Mouse (Mus musculus) CH12.LX (cell line): ENCODE measurements at regions not wholly inside any gene's neighbourhood (a gene's known extent, or its start where the extent isn't known, plus 50 kb on each side); places are given as distances from the start of the nearest gene placed in this dataset.

Experiments used
- DNase-seq: peaks from one replicate; pipeline ENCODE4 v3.0.0-alpha.2; 2013; ENCODE audit errors: extremely low read depth
- H3K27ac ChIP-seq: 2 replicates; pipeline ENCODE4 v1.5.1; 2012; ENCODE audit warnings: low read depth, mild to moderate bottlenecking, control low read depth, moderate library complexity; ENCODE audit not compliant: insufficient read depth
- H3K27me3 ChIP-seq: replicated peaks from 2 replicates; pipeline ENCODE3; 2012; ENCODE audit warnings: inconsistent platforms
- H3K36me3 ChIP-seq, 2 experiments: replicated peaks in 1 of 2; 2 replicates each; pipeline versions ENCODE3 to v1.6.1; 2012; ENCODE audit warnings: inconsistent platforms in 1 of 2, low read length in 1 of 2, mild to moderate bottlenecking in 1 of 2, mixed read lengths in 1 of 2, moderate library complexity in 1 of 2; ENCODE audit not compliant: control insufficient read depth in 1 of 2, insufficient read depth in 1 of 2
- H3K4me1 ChIP-seq, 2 experiments: 2 replicates each; pipeline ENCODE4 v1.6.1; 2012; ENCODE audit warnings: inconsistent platforms in 1 of 2, moderate library complexity in 1 of 2; ENCODE audit not compliant: insufficient read depth in 2 of 2, control insufficient read depth in 1 of 2
- H3K4me2 ChIP-seq: 2 replicates; pipeline ENCODE4 v1.6.1; 2012; ENCODE audit warnings: low read depth, mild to moderate bottlenecking, control low read depth; ENCODE audit not compliant: poor library complexity, insufficient read depth, severe bottlenecking
- H3K4me3 ChIP-seq, 3 experiments: fragments of 150-350 bp in 1 of 3; sonication (generic) in 1 of 3; replicated peaks in 1 of 3; 2 replicates each; pipeline versions ENCODE3 to v1.5.1; 2011 to 2012; ENCODE audit warnings: low read depth in 2 of 3, low read length in 2 of 3, mild to moderate bottlenecking in 2 of 3, moderate library complexity in 2 of 3, control low read depth in 1 of 3, improper control_type of control experiment in 1 of 3, inconsistent platforms in 1 of 3, mixed read lengths in 1 of 3; ENCODE audit not compliant: poor library complexity in 1 of 3
- H3K79me2 ChIP-seq: replicated peaks from 2 replicates; pipeline ENCODE4 v1.6.1; 2012; ENCODE audit warnings: mild to moderate bottlenecking, moderate library complexity; ENCODE audit not compliant: control insufficient read depth, poor library complexity, insufficient read depth, severe bottlenecking; ENCODE audit errors: extremely low read depth
- H3K9ac ChIP-seq: 2 replicates; pipeline ENCODE4 v1.6.1; 2012; ENCODE audit warnings: low read depth, mild to moderate bottlenecking, control low read depth, moderate library complexity; ENCODE audit not compliant: insufficient read depth
- H3K9me3 ChIP-seq: replicated peaks from 2 replicates; pipeline ENCODE3; 2012; ENCODE audit warnings: low read length, inconsistent platforms, mixed read lengths
- BHLHE40 ChIP-seq: IDR thresholded peaks from 2 replicates; pipeline ENCODE4 v1.6.1; 2011; ENCODE audit warnings: mild to moderate bottlenecking, low read depth, low read length, improper control_type of control experiment
- CHD1 ChIP-seq: IDR thresholded peaks from 2 replicates; pipeline ENCODE4 v1.6.1; 2012; ENCODE audit warnings: low read depth, low read length, improper control_type of control experiment, inconsistent platforms
- CHD2 ChIP-seq: IDR thresholded peaks from 2 replicates; pipeline ENCODE4 v1.6.1; 2011; ENCODE audit warnings: low read length, improper control_type of control experiment
- CTCF ChIP-seq, 2 experiments: IDR thresholded peaks in 1 of 2; conservative IDR thresholded peaks in 1 of 2; 2 replicates each; pipeline ENCODE4 v1.5.1; 2011 to 2012; ENCODE audit warnings: low read depth in 2 of 2, low read length in 2 of 2, improper control_type of control experiment in 1 of 2, inconsistent platforms in 1 of 2, mild to moderate bottlenecking in 1 of 2, moderate library complexity in 1 of 2
- E2F4 ChIP-seq: IDR thresholded peaks from 2 replicates; pipeline ENCODE4 v1.6.1; 2011; ENCODE audit warnings: low read depth, low read length, improper control_type of control experiment; ENCODE audit not compliant: insufficient replicate concordance
- ELF1 ChIP-seq: IDR thresholded peaks from 2 replicates; pipeline ENCODE4 v1.6.1; 2014; ENCODE audit warnings: low read depth, mild to moderate bottlenecking, inconsistent platforms, low read length, improper control_type of control experiment
- EP300 ChIP-seq: IDR thresholded peaks from 2 replicates; pipeline ENCODE4 v1.6.1; 2011; ENCODE audit warnings: low read length, improper control_type of control experiment
- ETS1 ChIP-seq: conservative IDR thresholded peaks from 2 replicates; pipeline ENCODE4 v1.6.1; 2012; ENCODE audit warnings: low read depth, mild to moderate bottlenecking, inconsistent platforms, low read length, improper control_type of control experiment, moderate library complexity
- GABPA ChIP-seq: IDR thresholded peaks from 2 replicates; pipeline ENCODE4 v1.6.1; 2012; ENCODE audit warnings: low read depth, low read length, improper control_type of control experiment, inconsistent platforms; ENCODE audit not compliant: insufficient replicate concordance
- HCFC1 ChIP-seq: IDR thresholded peaks from 2 replicates; pipeline ENCODE4 v1.6.1; 2012; ENCODE audit warnings: low read depth, mild to moderate bottlenecking, inconsistent platforms, low read length, improper control_type of control experiment
- IRF4 ChIP-seq: IDR thresholded peaks from 2 replicates; pipeline ENCODE4 v1.6.1; 2014; ENCODE audit warnings: low read depth, mild to moderate bottlenecking, inconsistent platforms, low read length, improper control_type of control experiment
- JUN ChIP-seq: IDR thresholded peaks from 2 replicates; pipeline ENCODE4 v1.6.1; 2011; ENCODE audit warnings: low read depth, mild to moderate bottlenecking, low read length, improper control_type of control experiment, moderate library complexity; ENCODE audit not compliant: insufficient read depth
- JUND ChIP-seq: conservative IDR thresholded peaks from 2 replicates; pipeline ENCODE4 v1.6.1; 2011; ENCODE audit warnings: low read depth, low read length, improper control_type of control experiment
- KAT2A ChIP-seq: IDR thresholded peaks from 2 replicates; pipeline ENCODE4 v1.6.1; 2012; ENCODE audit warnings: low read length, improper control_type of control experiment, inconsistent platforms; ENCODE audit not compliant: insufficient replicate concordance
- MAFK ChIP-seq: IDR thresholded peaks from 2 replicates; pipeline ENCODE4 v1.6.1; 2011; ENCODE audit warnings: low read length, improper control_type of control experiment; ENCODE audit not compliant: insufficient replicate concordance
- MAX ChIP-seq: IDR thresholded peaks from 2 replicates; pipeline ENCODE4 v1.6.1; 2011; ENCODE audit warnings: low read length, improper control_type of control experiment
- MAZ ChIP-seq: IDR thresholded peaks from 2 replicates; pipeline ENCODE4 v1.6.1; 2012; ENCODE audit warnings: low read depth, mild to moderate bottlenecking, inconsistent platforms, low read length, improper control_type of control experiment, moderate library complexity
- MEF2A ChIP-seq: IDR thresholded peaks from 2 replicates; pipeline ENCODE4 v1.6.1; 2014; ENCODE audit warnings: low read depth, mild to moderate bottlenecking, inconsistent platforms, low read length, improper control_type of control experiment, borderline replicate concordance
- MXI1 ChIP-seq: IDR thresholded peaks from 2 replicates; pipeline ENCODE4 v1.6.1; 2011; ENCODE audit warnings: mild to moderate bottlenecking, low read depth, low read length, improper control_type of control experiment
- MYC ChIP-seq: IDR thresholded peaks from 2 replicates; pipeline ENCODE4 v1.6.1; 2011; ENCODE audit warnings: low read depth, mild to moderate bottlenecking, improper control_type of control experiment, low read length
- NELFE ChIP-seq: IDR thresholded peaks from 2 replicates; pipeline ENCODE4 v1.6.1; 2011; ENCODE audit warnings: low read depth, low read length, improper control_type of control experiment
- NRF1 ChIP-seq: IDR thresholded peaks from 2 replicates; pipeline ENCODE4 v1.6.1; 2014; ENCODE audit warnings: low read depth, mild to moderate bottlenecking, inconsistent platforms, low read length, improper control_type of control experiment, moderate library complexity
- PAX5 ChIP-seq: IDR thresholded peaks from 2 replicates; pipeline ENCODE4 v1.6.1; 2012; ENCODE audit warnings: low read length, inconsistent platforms, mixed read lengths
- POLR2A ChIP-seq: IDR thresholded peaks from 2 replicates; pipeline ENCODE4 v1.6.1; 2011; ENCODE audit warnings: low read depth, mild to moderate bottlenecking, improper control_type of control experiment, low read length
- POLR2AphosphoS2 ChIP-seq: IDR thresholded peaks from 2 replicates; pipeline ENCODE4 v1.6.1; 2011; ENCODE audit warnings: low read depth, low read length, improper control_type of control experiment
- RAD21 ChIP-seq: IDR thresholded peaks from 2 replicates; pipeline ENCODE4 v1.6.1; 2011; ENCODE audit warnings: low read depth, mild to moderate bottlenecking, low read length, improper control_type of control experiment, moderate library complexity
- RCOR1 ChIP-seq: conservative IDR thresholded peaks from 2 replicates; pipeline ENCODE4 v1.6.1; 2012; ENCODE audit warnings: low read depth, mild to moderate bottlenecking, inconsistent platforms, low read length, improper control_type of control experiment
- SIN3A ChIP-seq: IDR thresholded peaks from 2 replicates; pipeline ENCODE4 v1.6.1; 2012; ENCODE audit warnings: low read length, improper control_type of control experiment, inconsistent platforms
- SMC3 ChIP-seq: IDR thresholded peaks from 2 replicates; pipeline ENCODE4 v1.6.1; 2011; ENCODE audit warnings: low read depth, low read length, improper control_type of control experiment
- TBP ChIP-seq: conservative IDR thresholded peaks from 2 replicates; pipeline ENCODE4 v1.6.1; 2011; ENCODE audit warnings: low read depth, low read length, improper control_type of control experiment
- TCF12 ChIP-seq: IDR thresholded peaks from 2 replicates; pipeline ENCODE4 v1.6.1; 2014; ENCODE audit warnings: low read depth, mild to moderate bottlenecking, inconsistent platforms, low read length, improper control_type of control experiment
- UBTF ChIP-seq: IDR thresholded peaks from 2 replicates; pipeline ENCODE4 v1.6.1; 2012; ENCODE audit warnings: low read depth, mild to moderate bottlenecking, inconsistent platforms, low read length, improper control_type of control experiment, moderate library complexity
- USF1 ChIP-seq: IDR thresholded peaks from 2 replicates; pipeline ENCODE4 v1.6.1; 2014; ENCODE audit warnings: low read depth, mild to moderate bottlenecking, inconsistent platforms, low read length, improper control_type of control experiment
- USF2 ChIP-seq: conservative IDR thresholded peaks from 2 replicates; pipeline ENCODE4 v1.6.1; 2011; ENCODE audit warnings: low read depth, low read length, improper control_type of control experiment
- ZC3H11A ChIP-seq: IDR thresholded peaks from 2 replicates; pipeline ENCODE4 v1.6.1; 2012; ENCODE audit warnings: low read depth, mild to moderate bottlenecking, inconsistent platforms, low read length, improper control_type of control experiment
- ZKSCAN1 ChIP-seq: IDR thresholded peaks from 2 replicates; pipeline ENCODE4 v1.6.1; 2012; ENCODE audit warnings: low read depth, inconsistent platforms, low read length, improper control_type of control experiment, borderline replicate concordance
- ZMIZ1 ChIP-seq: IDR thresholded peaks from 2 replicates; pipeline ENCODE4 v1.6.1; 2012; ENCODE audit warnings: low read depth, mild to moderate bottlenecking, inconsistent platforms, low read length, improper control_type of control experiment
- ZNF384 ChIP-seq: IDR thresholded peaks from 2 replicates; pipeline ENCODE4 v1.6.1; 2012; ENCODE audit warnings: low read depth, low read length, improper control_type of control experiment, inconsistent platforms
- dilution Hi-C: fragments of 300-500 bp; cut with MboI; formaldehyde crosslinking; loops from 2 replicates; pipeline ENCODE4 v1.14.3; 2020; ENCODE audit warnings: low sequenced_read_pairs; ENCODE audit not compliant: extremely low pct_unique_long_range_greater_than_20kb, extremely low pct_ligation_motif_present
- in situ Hi-C: fragments of 300-500 bp; cut with MboI; formaldehyde crosslinking; loops from 3 replicates; pipeline ENCODE4 v1.14.3; 2019; ENCODE audit warnings: low sequenced_read_pairs, low pct_ligation_motif_present, low pct_unique_long_range_greater_than_20kb, mixed read lengths

GRCm38 (mm10) chr1:184534511-184534910 lies 197.9 kb downstream of the Hlx start:
- no peaks in the 10 kb centered on the region for H3K79me2 ChIP-seq
- H3K36me3 ChIP-seq: no peaks in the 10 kb centered on the region
- no peak overlapping the region for H3K27ac ChIP-seq
- peak overlapping the region; percentile 78 for H3K4me2 ChIP-seq
- in situ Hi-C loops (no loop called here), dilution Hi-C loops (no loop called here)
- no peak overlapping the region for H3K9ac ChIP-seq
- peak; percentile 87 for DNase-seq
- H3K4me3 ChIP-seq: no peak overlapping the region
- no peaks in the 10 kb centered on the region for H3K9me3 ChIP-seq
- H3K4me1 ChIP-seq: peaks cover 22 to 33% of the 10 kb centered on the region in 2 experiments
- H3K27me3 ChIP-seq: no peaks in the 10 kb centered on the region
- TF ChIP-seq E2F4 (no peak), POLR2AphosphoS2 (no peak), JUN (peak; percentile 97), MYC (0 out of 2 replicates have a peak, but pooled peaks have one; percentile 25), SMC3 (peak; percentile 4; the same call in 1 of the 2 replicates), CHD2 (peak; percentile 61; the same call in 1 of the 2 replicates), NRF1 (no peak), PAX5 (no peak), RAD21 (no peak; the same call in 1 of the 2 replicates), RCOR1 (peak; percentile 71; the same call in 1 of the 2 replicates), POLR2A (no peak), SIN3A (no peak), CHD1 (no peak), ZMIZ1 (no peak), CTCF (conservative IDR thresholded peaks at IDR 0.05 in 1 of 2, IDR thresholded peaks at IDR 0.05 in 1 of 2; ENCODE audit: low read depth in 2 of 2, low read length in 2 of 2) (no peak), NELFE (no peak), GABPA (no peak), USF1 (no peak), MXI1 (peak; percentile 34; the same call in 1 of the 2 replicates), MAX (no peak; the same call in 1 of the 2 replicates), JUND (peak; percentile 99), MAZ (no peak), IRF4 (peak; percentile 97), UBTF (no peak), BHLHE40 (peak; percentile 53), MEF2A (no peak), ETS1 (peak; percentile 76), MAFK (0 out of 2 replicates have a peak, but pooled peaks have one; percentile 8), USF2 (no peak), ELF1 (0 out of 2 replicates have a peak, but pooled peaks have one; percentile 5), KAT2A (no peak), TCF12 (no peak), TBP (no peak), ZNF384 (0 out of 2 replicates have a peak, but pooled peaks have one; percentile 22), ZC3H11A (no peak), ZKSCAN1 (no peak), EP300 (peak; percentile 99), HCFC1 (no peak)
- TF ChIP-seq, all 38 proteins: peak for 14
